Mouse (Mus musculus): Measurements from ENCODE around the gene Ireb2. TPM values are rescaled to one million over a fixed set of nuclear protein-coding genes. Genes with fewer than 3 reads are reported as not detected.
A peak's percentile ranks its signal among the peaks of the same experiment; 100 is the strongest.
"Not testable (repeated sequence)": the region's sequence is repeated elsewhere in the genome, so short reads cannot be mapped to it uniquely, and the experiment has no call there.

The Ireb2 gene
- polyA plus RNA-seq (2015; fragmentation: Nextera tagmentation; extraction: Ambion mirVana) = 49.5 and 53.1 TPM in 2 replicates

DNA sequence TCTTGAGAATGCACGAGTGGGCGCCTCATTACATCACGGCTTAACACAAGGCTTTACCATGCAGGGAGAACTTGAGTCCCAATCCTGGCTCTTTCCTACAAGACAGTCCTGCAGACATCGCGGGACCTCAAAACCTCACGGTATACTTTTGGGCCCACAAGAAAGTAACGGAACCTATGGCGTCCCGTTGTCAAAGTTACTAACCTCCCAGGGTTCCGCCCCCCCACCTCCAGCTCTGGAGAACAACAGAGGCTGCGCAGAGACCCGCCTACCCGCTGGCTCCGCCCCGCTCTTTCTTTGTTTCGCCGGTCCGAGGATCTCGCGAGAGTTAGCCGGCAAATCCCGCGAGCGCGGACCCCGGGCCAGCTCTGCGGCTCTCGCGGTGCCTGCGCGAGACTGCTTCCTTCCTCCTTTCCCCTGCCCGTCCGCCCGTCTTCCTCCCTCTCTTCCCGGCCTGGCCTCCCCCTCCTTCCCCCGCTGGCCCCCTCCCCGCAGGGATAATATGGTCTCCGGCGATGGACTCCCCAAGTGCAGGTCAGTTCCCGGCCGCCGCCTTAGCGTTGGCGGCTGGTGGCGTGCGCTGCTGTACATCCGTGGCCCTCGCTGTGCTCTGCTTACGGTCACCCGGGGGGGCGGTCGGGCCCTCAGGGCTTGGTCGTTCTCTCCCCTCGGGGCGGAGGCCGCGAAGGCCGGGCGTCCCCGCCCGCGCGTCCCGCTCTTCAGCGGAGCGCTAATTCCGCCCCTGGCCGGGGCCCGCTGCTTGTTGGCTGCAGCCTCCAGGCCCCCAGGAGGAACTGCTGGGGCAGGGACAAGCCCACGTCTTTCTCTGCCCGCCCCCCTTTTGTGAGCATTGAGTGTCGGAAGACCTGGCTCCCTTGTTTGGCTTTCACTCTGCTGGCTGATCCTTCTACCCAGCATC lies at the start of gene Ireb2:
Gene Ireb2 (plus strand): TSS at position 427 of the 919 bp plus-strand sequence.
- H3K9me3 ChIP-seq = no peaks in the 10 kb centered on the region
- peaks cover 27% of the 10 kb centered on the region for H3K36me3 ChIP-seq
- H3K4me1 ChIP-seq (replicated peaks) = peaks cover 42% of the 10 kb centered on the region
- H3K27me3 ChIP-seq = no peaks in the 10 kb centered on the region
- ATAC-seq = peak; percentile 99
- WGBS = under 1% methylated on average over 64 of the region's 72 CpGs
- H3K4me3 ChIP-seq (replicated peaks) = peak within 1 kb of the TSS; percentile 98
- peak within 1 kb of the TSS; percentile 99 for H3K9ac ChIP-seq (replicated peaks)
- H3K4me2 ChIP-seq (replicated peaks) = peak within 1 kb of the TSS; percentile 84
- peak within 1 kb of the TSS; percentile 97 for H3K27ac ChIP-seq

DNA sequence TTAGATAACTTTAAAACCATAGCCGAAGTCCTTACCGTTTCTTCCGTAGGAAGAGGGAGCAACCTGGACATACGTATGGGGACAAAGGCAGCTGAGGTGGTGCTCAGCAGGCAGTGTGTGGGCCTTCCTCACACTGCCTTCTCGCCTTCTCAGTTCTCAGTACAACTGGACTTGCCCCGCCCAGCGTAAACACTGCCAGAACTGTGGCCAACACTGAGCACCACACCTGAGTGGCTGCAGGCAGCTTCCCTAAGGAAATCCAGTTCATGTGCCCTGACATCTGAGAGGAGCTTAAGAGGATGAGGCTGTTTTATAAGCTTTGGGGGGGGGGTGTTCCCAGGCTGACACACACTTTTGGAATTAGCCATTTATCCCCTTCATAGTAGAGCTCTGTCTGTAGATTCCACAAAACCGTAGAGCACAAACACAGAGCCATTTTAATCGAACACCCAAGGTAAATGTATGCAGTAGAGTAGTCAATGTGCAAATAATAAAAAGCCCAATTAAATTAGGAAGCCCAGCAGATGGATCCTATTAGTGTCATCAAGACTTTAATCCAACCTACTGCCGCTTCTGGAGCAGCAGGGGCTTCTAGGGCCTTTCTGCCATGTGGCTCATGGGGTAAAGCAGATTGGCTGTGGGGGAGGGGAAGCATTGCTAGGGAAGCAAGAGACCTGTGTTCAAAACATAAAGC lies 46.9 kb upstream of the Ireb2 start:
- no peak overlapping the region for H3K4me2 ChIP-seq (replicated peaks)
- H3K36me3 ChIP-seq = no peaks in the 10 kb centered on the region
- H3K27me3 ChIP-seq = no peaks in the 10 kb centered on the region
- no peak overlapping the region for H3K4me3 ChIP-seq (replicated peaks)
- H3K9me3 ChIP-seq = no peaks in the 10 kb centered on the region
- WGBS = 69% methylated on average over 10 of the region's 10 CpGs
- H3K27ac ChIP-seq = no peak overlapping the region
- no peak for ATAC-seq
- H3K4me1 ChIP-seq (replicated peaks) = 0 out of 2 replicates have a peak, but pooled peaks cover 2% of the 10 kb centered on the region
- H3K9ac ChIP-seq (replicated peaks) = no peak overlapping the region

- no peaks in the 10 kb centered on the region for H3K27me3 ChIP-seq
- no peak overlapping the region for H3K9ac ChIP-seq (replicated peaks)
- no peak overlapping the region for H3K27ac ChIP-seq
- H3K4me3 ChIP-seq (replicated peaks) = no peak overlapping the region
- WGBS = 61% methylated on average over 5 of the region's 5 CpGs
- no peak overlapping the region for H3K4me2 ChIP-seq (replicated peaks)
- no peaks in the 10 kb centered on the region for H3K36me3 ChIP-seq
- ATAC-seq = peak; percentile 85
- no peaks in the 10 kb centered on the region for H3K4me1 ChIP-seq (replicated peaks)
- no peaks in the 10 kb centered on the region for H3K9me3 ChIP-seq
Measured at GRCm38 (mm10) chr9:54821442-54822100, 42.0 kb upstream of the Ireb2 start.

DNA sequence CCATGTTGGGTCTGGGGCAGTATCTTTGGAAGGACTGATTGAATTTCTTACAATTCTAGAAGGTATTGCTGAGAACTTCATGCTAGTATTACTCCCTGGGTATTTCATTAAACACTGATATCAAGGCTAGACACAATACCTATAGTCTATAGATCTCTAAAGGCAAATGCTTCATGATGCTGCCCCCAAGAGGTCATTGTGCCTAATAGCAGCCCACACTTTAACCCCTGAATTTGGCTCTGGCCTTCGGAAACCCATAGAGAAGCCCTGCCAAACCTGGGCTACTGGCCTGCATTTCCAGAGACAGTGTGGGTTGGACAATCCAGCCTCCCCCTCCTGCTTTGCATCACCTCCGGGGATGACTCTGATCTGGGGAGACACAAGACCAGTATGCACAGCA lies 33.8 kb upstream of the Ireb2 start:
- no peak for ATAC-seq
- Histone ChIP-seq H3K4me3 (replicated peaks) (no peak overlapping the region), H3K27ac (no peak overlapping the region), H3K4me1 (replicated peaks) (no peaks in the 10 kb centered on the region), H3K9ac (replicated peaks) (no peak overlapping the region), H3K27me3 (no peaks in the 10 kb centered on the region), H3K4me2 (replicated peaks) (no peak overlapping the region), H3K36me3 (no peaks in the 10 kb centered on the region), H3K9me3 (no peaks in the 10 kb centered on the region)
- 31% methylated on average over 2 of the region's 2 CpGs for WGBS

DNA sequence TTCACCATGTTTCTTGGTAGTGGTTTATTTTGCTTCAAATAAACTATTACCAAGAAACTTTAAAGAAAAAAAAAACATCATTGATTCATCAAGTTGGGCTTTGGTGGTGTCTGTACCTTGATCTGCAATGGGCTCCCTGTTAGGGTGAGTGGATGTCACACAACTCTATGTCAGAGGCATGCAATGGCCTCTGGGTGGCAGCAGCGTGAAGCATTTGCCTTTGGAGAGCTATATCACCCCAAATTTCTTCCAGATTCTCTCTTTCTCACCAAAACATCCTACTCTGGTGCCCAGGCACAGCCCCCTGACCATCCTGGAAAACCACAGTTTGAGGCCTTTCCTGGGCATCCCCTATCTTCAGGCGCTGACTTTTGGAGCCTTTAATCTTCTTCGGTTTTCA lies 33.0 kb upstream of the Ireb2 start:
- no peaks in the 10 kb centered on the region for H3K27me3 ChIP-seq
- ATAC-seq = no peak
- H3K4me3 ChIP-seq (replicated peaks) = no peak overlapping the region
- H3K27ac ChIP-seq = no peak overlapping the region
- H3K4me2 ChIP-seq (replicated peaks) = no peak overlapping the region
- no peaks in the 10 kb centered on the region for H3K36me3 ChIP-seq
- H3K9ac ChIP-seq (replicated peaks) = no peak overlapping the region
- WGBS = 42% methylated on average over 3 of the region's 3 CpGs
- no peaks in the 10 kb centered on the region for H3K9me3 ChIP-seq
- no peaks in the 10 kb centered on the region for H3K4me1 ChIP-seq (replicated peaks)

DNA sequence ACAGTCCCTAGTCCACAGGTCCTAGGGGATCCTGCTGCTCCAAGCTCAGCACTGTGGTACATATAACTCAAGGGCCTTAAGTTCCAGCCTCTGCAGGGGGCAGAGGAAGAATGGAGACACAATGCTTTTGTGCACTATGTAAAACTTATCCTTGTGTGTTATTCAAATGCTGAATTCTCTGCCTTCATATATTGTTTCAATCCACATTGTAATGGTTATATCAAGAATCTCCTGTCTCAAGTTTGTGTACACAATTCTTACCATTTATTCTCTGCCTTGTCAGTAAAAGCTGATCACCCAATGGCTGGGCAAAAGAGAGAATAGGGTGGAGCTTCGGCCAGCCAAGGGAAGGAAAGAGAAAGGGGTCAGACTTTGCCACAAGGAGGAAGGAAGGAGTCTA lies 29.8 kb upstream of the Ireb2 start:
- no peak for ATAC-seq
- Histone ChIP-seq H3K27me3 (no peaks in the 10 kb centered on the region), H3K9ac (replicated peaks) (no peak overlapping the region), H3K4me1 (replicated peaks) (no peaks in the 10 kb centered on the region), H3K9me3 (no peaks in the 10 kb centered on the region), H3K4me2 (replicated peaks) (no peak overlapping the region), H3K27ac (no peak overlapping the region), H3K36me3 (no peaks in the 10 kb centered on the region), H3K4me3 (replicated peaks) (no peak overlapping the region)
- WGBS = 52% methylated on average over 1 of the region's 1 CpGs

DNA sequence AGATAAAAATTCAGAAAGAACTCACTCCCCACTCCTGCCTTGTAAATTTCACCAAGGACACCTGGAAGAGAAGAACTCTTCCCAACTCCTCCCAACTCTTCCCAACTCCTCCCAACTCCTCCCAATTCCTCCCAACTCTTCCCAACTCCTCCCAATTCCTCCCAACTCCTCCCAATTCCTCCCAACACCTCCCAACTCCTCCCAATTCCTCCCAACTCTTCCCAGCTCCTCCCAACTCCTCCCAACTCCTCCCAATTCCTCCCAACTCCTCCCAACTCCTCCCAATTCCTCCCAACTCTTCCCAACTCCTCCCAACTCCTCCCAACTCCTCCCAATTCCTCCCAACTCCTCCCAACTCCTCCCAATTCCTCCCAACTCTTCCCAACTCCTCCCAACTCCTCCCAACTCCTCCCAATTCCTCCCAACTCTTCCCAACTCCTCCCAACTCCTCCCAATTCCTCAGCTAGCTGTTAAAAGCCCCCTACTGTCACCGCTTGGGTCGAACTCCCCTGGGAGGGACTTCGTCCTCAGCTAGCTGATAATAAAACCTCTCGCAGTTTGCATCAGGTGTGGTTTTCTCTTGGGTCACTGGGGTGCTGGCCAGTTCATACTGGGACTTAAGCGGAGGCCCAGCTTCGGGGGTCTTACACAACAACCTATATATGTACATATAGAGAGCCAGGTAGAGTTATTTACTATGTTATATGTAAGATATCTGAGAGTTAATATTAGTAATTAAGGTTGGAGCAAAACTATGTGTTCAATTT lies 27.5 kb upstream of the Ireb2 start:
- ATAC-seq = not testable (repeated sequence)

DNA sequence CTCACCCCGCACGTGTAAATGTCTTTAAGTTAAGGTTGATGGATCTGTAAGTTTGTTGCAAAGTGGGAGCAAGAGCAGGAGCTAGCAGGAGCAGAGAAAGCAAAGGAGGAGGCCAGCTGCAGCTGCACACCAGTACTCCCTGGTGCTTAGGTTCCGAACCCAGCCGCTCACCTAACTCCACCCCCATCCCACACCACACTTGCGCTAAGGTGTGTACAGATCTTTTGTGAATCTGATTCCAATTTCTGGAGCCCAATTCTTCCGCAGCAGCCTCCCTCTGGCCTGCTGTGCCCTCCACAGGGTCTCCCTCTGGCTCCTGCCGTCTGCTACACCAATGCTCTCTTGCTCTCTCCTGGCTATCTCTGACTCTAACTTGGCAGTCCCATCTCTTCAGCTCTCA lies 25.8 kb upstream of the Ireb2 start:
- H3K4me1 ChIP-seq (replicated peaks) = no peaks in the 10 kb centered on the region
- no peak overlapping the region for H3K4me2 ChIP-seq (replicated peaks)
- no peak for ATAC-seq
- no peak overlapping the region for H3K27ac ChIP-seq
- H3K9me3 ChIP-seq = no peaks in the 10 kb centered on the region
- no peaks in the 10 kb centered on the region for H3K27me3 ChIP-seq
- H3K4me3 ChIP-seq (replicated peaks) = no peak overlapping the region
- no peaks in the 10 kb centered on the region for H3K36me3 ChIP-seq
- WGBS = 60% methylated on average over 7 of the region's 7 CpGs
- no peak overlapping the region for H3K9ac ChIP-seq (replicated peaks)

More for the DNA sequence above, 27.5 kb upstream of the Ireb2 start:
- 85% methylated on average over 6 of the region's 6 CpGs for WGBS
- not testable (repeated sequence) for H3K9ac ChIP-seq (replicated peaks); H3K4me2 ChIP-seq (replicated peaks); H3K27me3 ChIP-seq; H3K27ac ChIP-seq; H3K9me3 ChIP-seq; H3K4me3 ChIP-seq (replicated peaks); H3K36me3 ChIP-seq; H3K4me1 ChIP-seq (replicated peaks)

GRCm38 (mm10) chr9:54840145-54840544 lies 23.4 kb upstream of the Ireb2 start:
- Histone ChIP-seq H3K9me3 (no peaks in the 10 kb centered on the region), H3K27ac (no peak overlapping the region), H3K27me3 (no peaks in the 10 kb centered on the region), H3K4me1 (replicated peaks) (no peaks in the 10 kb centered on the region), H3K9ac (replicated peaks) (no peak overlapping the region), H3K4me2 (replicated peaks) (no peak overlapping the region), H3K4me3 (replicated peaks) (no peak overlapping the region), H3K36me3 (no peaks in the 10 kb centered on the region)
- WGBS = 84% methylated on average over 1 of the region's 1 CpGs
- no peak for ATAC-seq

DNA sequence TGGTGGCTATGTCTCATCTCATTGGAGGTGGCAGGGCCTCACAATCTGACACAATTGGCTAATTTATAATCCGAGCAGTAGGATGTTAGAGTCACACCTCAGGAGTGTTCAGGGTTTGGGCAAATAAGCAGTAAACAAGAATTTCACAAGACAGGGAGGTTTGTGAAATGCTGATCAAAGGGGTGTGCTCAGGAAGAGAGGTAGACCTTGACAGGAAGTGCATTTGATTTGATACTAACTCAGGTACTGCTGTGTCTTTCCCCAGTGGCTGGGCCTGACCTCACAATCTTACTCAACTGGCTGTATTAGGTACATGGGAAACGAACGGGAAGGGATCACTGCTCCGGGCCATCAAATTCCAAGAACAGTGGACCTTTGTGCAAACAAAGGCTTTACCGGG lies 21.3 kb upstream of the Ireb2 start:
- 88% methylated on average over 5 of the region's 5 CpGs for WGBS
- ATAC-seq = no peak

DNA sequence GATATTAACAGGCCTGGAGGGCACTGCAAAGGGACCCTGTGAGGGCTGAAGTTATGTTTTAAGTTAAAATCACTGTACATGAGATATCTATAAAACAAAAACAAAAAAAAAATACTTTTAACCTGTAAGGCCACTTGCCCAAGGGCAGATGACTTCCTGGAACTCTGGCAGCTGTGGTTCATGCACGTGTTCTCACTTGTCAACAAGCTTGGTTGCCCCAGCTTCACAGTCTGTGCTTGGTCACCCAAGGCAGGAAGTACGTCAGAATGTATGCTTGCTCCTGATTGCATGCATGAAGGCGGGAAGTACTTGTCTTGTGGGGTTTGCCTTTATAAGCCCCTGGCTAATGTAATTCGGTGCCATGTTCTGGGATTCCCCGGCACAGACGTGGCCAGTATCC lies 19.7 kb upstream of the Ireb2 start:
- Histone ChIP-seq H3K9me3 (no peaks in the 10 kb centered on the region), H3K36me3 (no peaks in the 10 kb centered on the region), H3K4me2 (replicated peaks) (no peak overlapping the region), H3K4me3 (replicated peaks) (no peak overlapping the region), H3K27me3 (no peaks in the 10 kb centered on the region), H3K9ac (replicated peaks) (no peak overlapping the region), H3K4me1 (replicated peaks) (no peaks in the 10 kb centered on the region), H3K27ac (no peak overlapping the region)
- ATAC-seq = no peak
- WGBS = 82% methylated on average over 6 of the region's 6 CpGs

More for the DNA sequence above, 21.3 kb upstream of the Ireb2 start:
- H3K4me3 ChIP-seq (replicated peaks) = no peak overlapping the region
- no peaks in the 10 kb centered on the region for H3K9me3 ChIP-seq
- H3K4me1 ChIP-seq (replicated peaks) = no peaks in the 10 kb centered on the region
- no peaks in the 10 kb centered on the region for H3K36me3 ChIP-seq
- H3K4me2 ChIP-seq (replicated peaks) = no peak overlapping the region
- H3K9ac ChIP-seq (replicated peaks) = no peak overlapping the region
- no peaks in the 10 kb centered on the region for H3K27me3 ChIP-seq
- H3K27ac ChIP-seq = no peak overlapping the region

All from midbrain, embryonic 13.5 days (tissue).